Mouse (Mus musculus) megakaryocyte, embryonic 14.5 days (primary cell): ENCODE results near the gene Saal1. TPM values are rescaled to one million over a fixed set of nuclear protein-coding genes. Genes with fewer than 3 reads are reported as not detected.
"Not testable (repeated sequence)": the region's sequence is repeated elsewhere in the genome, so short reads cannot be mapped to it uniquely, and the experiment has no call there.

Experiments
- H3K27me3 ChIP-seq: replicated peaks from 2 replicates; pipeline ENCODE3; 2012; ENCODE audit warnings: inconsistent platforms
- H3K36me3 ChIP-seq: replicated peaks from 2 replicates; pipeline ENCODE3; 2012; ENCODE audit warnings: low read length, inconsistent platforms, mixed read lengths
- H3K4me1 ChIP-seq: 2 replicates; pipeline ENCODE4 v1.6.1; 2012; ENCODE audit warnings: inconsistent platforms
- H3K4me3 ChIP-seq: replicated peaks from 2 replicates; pipeline ENCODE3; 2012; ENCODE audit warnings: moderate library complexity, mild to moderate bottlenecking, inconsistent platforms
- H3K9me3 ChIP-seq: 2 replicates; pipeline ENCODE4 v1.6.1; 2012; ENCODE audit warnings: inconsistent platforms
- FLI1 ChIP-seq: IDR thresholded peaks from 2 replicates; pipeline ENCODE4 v1.6.1; 2012; ENCODE audit warnings: low read length, inconsistent platforms, mixed read lengths
- GATA1 ChIP-seq: IDR thresholded peaks from 3 replicates; pipeline ENCODE4 v1.6.1; 2012; ENCODE audit warnings: mixed read lengths, low read length, inconsistent platforms, borderline replicate concordance
- polyA plus RNA-seq: library from polyadenylated mRNA; stranded (reverse); fragments of >175 nt; gene quantifications from 2 replicates; pipeline ENCODE4 v1.2.3, GENCODE M21; 2012; ENCODE audit warnings: low replicate concordance; ENCODE audit not compliant: insufficient read depth

Saal1 gene
- polyA plus RNA-seq, 1 experiment, result 2.7 TPM

DNA sequence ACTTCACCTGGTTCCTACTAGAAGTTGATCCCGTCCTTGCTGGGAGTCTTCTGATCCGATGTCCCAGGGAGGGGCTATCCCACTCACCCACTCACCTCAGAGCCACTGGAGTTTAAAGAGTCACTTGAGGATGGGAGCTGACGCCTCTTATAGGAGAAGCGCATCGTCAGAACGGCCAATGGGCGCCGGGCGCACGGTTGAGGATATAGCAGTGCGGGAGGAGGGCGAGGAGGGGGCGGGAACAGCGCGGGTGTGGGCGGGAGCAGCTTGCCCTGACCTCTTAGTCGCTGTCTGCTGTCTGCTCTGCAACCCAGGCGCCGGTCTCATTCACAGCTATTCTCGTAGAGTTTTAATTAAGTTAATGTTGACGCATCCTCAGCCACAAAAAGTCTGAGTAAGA lies 43.2 kb downstream of the Saal1 start:
- no peaks in the 10 kb centered on the region for H3K9me3 ChIP-seq
- no peak for TF ChIP-seq FLI1
- no peak for TF ChIP-seq GATA1
- H3K4me1 ChIP-seq, result peaks cover 32% of the 10 kb centered on the region
- peaks cover 68% of the 10 kb centered on the region for H3K27me3 ChIP-seq
- no peaks in the 10 kb centered on the region for H3K36me3 ChIP-seq
- peak overlapping the region; percentile 83 for H3K4me3 ChIP-seq

DNA sequence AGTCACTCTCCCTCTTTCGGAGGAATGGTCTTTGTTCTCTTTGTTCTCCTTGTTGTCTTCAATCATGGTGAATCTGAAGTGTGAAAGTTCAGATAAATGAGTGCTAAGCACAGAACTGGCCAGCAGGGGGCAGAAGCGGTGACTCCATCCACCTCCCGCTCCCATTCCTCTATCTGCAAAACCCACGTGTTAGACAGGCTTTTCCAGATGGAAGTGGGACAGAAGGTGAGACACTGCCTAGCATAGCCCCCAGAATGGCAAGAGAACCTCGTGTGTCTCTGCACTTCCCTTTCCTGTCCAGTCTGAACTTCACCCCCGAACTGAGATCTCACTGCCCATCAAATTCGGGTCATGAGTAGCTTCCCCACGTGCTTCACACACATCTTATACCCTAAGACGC lies 45.2 kb downstream of the Saal1 start:
- peaks cover 64% of the 10 kb centered on the region for H3K27me3 ChIP-seq
- peak overlapping the region; percentile 39 for H3K4me3 ChIP-seq
- peaks cover 20% of the 10 kb centered on the region for H3K4me1 ChIP-seq

DNA sequence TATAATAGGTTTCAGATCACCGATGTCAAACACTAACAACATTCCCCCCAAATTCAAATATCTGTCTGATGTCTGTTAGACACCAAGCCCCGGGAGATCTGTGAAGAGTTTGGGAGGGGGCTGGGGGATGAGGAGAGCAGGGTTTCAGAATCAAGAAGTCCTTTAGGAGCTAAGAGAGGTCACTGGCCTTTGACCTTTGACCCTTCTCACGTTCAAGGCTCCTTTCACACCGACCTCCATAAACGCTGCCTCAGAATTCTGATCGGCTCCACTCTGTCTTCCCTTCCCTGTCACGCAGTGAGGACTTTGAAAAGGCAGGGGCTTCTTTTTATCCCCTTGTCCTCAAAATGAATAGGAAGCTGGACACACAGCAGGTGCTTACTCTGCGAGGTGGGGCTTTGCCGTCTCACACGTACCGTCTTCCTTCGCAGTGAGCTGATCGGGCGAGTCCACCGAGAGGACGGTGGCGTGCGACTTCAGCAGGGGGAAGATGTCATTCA lies 48.8 kb downstream of the Saal1 start:
- H3K36me3 ChIP-seq, result no peaks in the 10 kb centered on the region
- H3K4me1 ChIP-seq, result peaks cover 7% of the 10 kb centered on the region
- TF ChIP-seq GATA1 (no peak), FLI1 (no peak)
- peaks cover 50% of the 10 kb centered on the region for H3K27me3 ChIP-seq
- no peaks in the 10 kb centered on the region for H3K9me3 ChIP-seq
- H3K4me3 ChIP-seq, result no peak overlapping the region

More for the DNA sequence above, 45.2 kb downstream of the Saal1 start:
- Histone ChIP-seq H3K36me3 (no peaks in the 10 kb centered on the region), H3K9me3 (no peaks in the 10 kb centered on the region)
- TF ChIP-seq GATA1, result no peak
- TF ChIP-seq FLI1, result no peak

DNA sequence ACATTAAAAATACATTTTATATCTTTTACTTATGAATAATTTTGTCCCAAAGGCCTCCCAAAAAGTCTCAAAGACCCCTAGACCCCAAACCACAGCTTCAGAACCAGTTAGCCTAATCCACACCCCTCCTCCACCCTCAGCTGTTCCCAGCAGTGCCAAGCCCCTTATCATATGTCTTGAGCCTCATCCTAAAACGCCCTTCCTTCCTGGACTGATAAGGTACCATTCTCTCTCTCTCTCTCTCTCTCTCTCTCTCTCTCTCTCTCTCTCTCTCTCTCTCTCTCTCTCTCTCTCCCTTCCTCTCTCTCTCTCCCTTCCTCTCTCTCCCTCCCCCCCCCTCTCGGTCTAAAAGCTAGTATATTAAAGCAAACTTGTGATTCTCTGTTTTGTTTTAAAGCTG lies 58.2 kb downstream of the Saal1 start:
- Histone ChIP-seq H3K36me3 (no peaks in the 10 kb centered on the region), H3K27me3 (peaks cover 19% of the 10 kb centered on the region), H3K4me1 (peaks cover 45% of the 10 kb centered on the region), H3K4me3 (peak overlapping the region; percentile 53), H3K9me3 (no peaks in the 10 kb centered on the region)
- TF ChIP-seq GATA1 (no peak), FLI1 (no peak)

- not testable (repeated sequence) for H3K36me3 ChIP-seq, H3K9me3 ChIP-seq, H3K4me3 ChIP-seq
- peaks cover 51% of the 10 kb centered on the region for H3K4me1 ChIP-seq
- H3K27me3 ChIP-seq, result peaks cover 21% of the 10 kb centered on the region
Observed at GRCm38 (mm10) chr7:46650231-46650630, 60.2 kb downstream of the Saal1 start.

DNA sequence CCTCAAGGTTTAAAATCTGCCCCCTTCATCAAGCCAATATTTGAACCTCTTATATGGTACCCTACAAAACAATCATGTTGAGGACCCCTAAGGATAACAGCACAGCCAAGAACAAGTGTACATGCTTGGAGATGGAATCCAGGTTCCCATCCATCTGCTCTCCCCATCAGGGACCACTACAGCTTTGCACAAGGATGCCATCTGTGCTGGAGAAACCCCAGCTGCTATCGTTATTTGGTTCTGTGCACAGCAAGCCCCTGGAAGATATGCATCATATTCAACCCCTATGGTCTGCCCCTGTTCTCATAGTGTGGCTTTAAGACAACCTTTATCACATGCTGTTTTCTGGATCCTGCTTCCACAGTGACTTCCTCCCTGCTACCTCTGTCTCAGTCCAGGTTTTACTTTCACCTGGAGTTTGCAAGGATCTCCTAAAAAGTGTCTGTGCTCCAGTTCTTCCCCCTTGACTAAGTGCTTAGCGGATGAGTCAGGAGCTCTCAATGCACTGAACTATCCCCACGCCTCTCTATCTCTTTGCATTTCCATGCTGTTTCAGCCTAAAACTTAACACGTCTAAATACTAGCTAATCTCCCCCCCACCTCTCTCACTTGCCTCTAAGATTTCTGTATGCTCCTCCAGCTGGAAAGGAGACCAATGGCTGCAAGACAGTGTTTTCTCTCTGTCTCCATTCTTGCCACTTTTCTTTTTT lies 61.9 kb downstream of the Saal1 start:
- peaks cover 46% of the 10 kb centered on the region for H3K4me1 ChIP-seq
- H3K27me3 ChIP-seq, result peaks cover 22% of the 10 kb centered on the region
- H3K36me3 ChIP-seq, result no peaks in the 10 kb centered on the region
- TF ChIP-seq GATA1, result no peak
- TF ChIP-seq FLI1, result no peak
- no peaks in the 10 kb centered on the region for H3K9me3 ChIP-seq
- H3K4me3 ChIP-seq, result no peak overlapping the region

DNA sequence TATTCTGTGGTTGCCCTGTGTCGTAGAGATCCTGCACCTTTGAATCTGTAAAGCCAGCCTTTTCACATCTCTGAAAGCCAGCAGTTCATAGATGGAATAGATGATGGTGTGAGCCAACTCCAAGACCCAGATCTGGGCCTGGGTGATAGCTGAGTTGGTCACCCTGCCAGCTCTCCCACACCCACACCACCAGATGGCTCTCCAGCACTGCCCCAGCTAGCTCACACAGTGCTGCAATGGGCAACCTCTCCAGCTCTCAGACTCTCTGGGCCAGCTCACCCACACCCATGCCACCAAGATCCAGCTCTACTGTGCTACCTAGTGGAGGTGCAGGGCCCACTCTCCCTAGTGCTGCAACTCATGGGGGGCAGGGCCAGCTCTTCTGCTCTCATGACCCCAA lies 67.3 kb downstream of the Saal1 start:
- Histone ChIP-seq H3K4me1 (peaks cover 50% of the 10 kb centered on the region), H3K4me3 (no peak overlapping the region), H3K27me3 (peaks cover 43% of the 10 kb centered on the region), H3K9me3 (no peaks in the 10 kb centered on the region), H3K36me3 (no peaks in the 10 kb centered on the region)
- TF ChIP-seq GATA1, result no peak
- TF ChIP-seq FLI1, result no peak

DNA sequence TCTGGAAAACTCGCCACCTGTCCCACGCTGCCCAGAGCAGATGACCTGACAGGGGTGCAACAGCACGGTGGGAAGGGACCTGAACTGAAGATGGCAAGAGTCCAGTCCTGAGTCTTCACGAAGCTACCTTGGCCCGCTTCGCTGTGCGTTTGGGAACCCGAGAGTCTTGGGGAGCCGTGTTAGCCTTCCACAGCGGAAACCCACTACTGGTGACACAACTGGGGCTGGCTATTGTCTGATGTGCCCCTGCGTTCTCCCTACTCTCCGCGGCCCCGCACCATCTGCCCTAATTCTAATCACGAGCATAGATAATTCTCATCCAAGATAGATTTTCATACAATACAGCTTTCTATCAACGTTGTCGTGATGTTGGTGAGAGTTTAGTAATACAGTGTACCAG lies 70.4 kb downstream of the Saal1 start:
- TF ChIP-seq GATA1 (no peak), FLI1 (no peak)
- Histone ChIP-seq H3K36me3 (peaks cover 4% of the 10 kb centered on the region), H3K4me1 (peaks cover 38% of the 10 kb centered on the region), H3K27me3 (peaks cover 30% of the 10 kb centered on the region), H3K9me3 (no peaks in the 10 kb centered on the region), H3K4me3 (peak overlapping the region; percentile 95)

DNA sequence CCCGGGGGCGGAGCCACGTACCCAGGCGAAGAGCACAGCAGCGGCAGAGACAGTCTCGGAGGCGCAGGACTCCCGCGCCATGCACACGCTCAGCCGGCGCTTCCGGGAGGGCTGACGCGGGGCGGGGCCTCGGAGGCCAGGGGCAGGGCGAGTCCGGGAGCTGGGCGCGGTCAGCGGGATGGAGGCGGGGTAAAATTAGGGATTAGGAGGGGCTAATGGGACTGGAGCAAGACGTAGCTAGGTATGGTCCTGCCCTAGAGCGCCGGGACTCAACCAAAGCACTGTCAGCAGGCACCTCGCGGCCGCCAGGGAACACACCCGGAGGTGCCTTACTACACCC lies 70.8 kb downstream of the Saal1 start, which contains the start of gene Sergef:
Gene Sergef, minus strand, starts transcription at position 116 of the 340 bp plus-strand sequence.
- H3K4me3 ChIP-seq, result peak within 1 kb of the TSS; percentile 95
- no peaks in the 10 kb centered on the region for H3K9me3 ChIP-seq
- H3K36me3 ChIP-seq, result peaks cover 6% of the 10 kb centered on the region
- peaks cover 30% of the 10 kb centered on the region for H3K27me3 ChIP-seq
- TF ChIP-seq FLI1, result no peak
- no peak for TF ChIP-seq GATA1
- peaks cover 37% of the 10 kb centered on the region for H3K4me1 ChIP-seq

- Histone ChIP-seq H3K4me1 (peaks cover 37% of the 10 kb centered on the region), H3K27me3 (peaks cover 27% of the 10 kb centered on the region)
- no peak for TF ChIP-seq FLI1
Observed at GRCm38 (mm10) chr7:46638889-46639691, 71.4 kb downstream of the Saal1 start.

More at GRCm38 (mm10) chr7:46638889-46639691, 71.4 kb downstream of the Saal1 start:
- no peaks in the 10 kb centered on the region for H3K9me3 ChIP-seq
- peaks cover 12% of the 10 kb centered on the region for H3K36me3 ChIP-seq
- H3K4me3 ChIP-seq, result peak overlapping the region; percentile 95

Other genes with a start within 250 kb of the Saal1 start
- gene Sergef, start 70.9 kb downstream of the Saal1 start, polyA plus RNA-seq, result 2.4 TPM in 1 of 2 replicates, not detected in the other
- 0.11 TPM in 1 of 2 replicates, not detected in the other for gene Tph1, start 38.1 kb downstream of the Saal1 start, polyA plus RNA-seq
- 99.8 TPM in 1 of 2 replicates, not detected in the other for gene Saa3, start 5.0 kb upstream of the Saal1 start, polyA plus RNA-seq
- gene Saa4, start 21.9 kb upstream of the Saal1 start, polyA plus RNA-seq, result not detected in 2 replicates
- gene Saa1, start 32.3 kb upstream of the Saal1 start, polyA plus RNA-seq, result not detected in 2 replicates
- not detected in 2 replicates for gene Saa2, start 41.1 kb upstream of the Saal1 start, polyA plus RNA-seq
- 0.49 and 1.0 TPM in 2 replicates for gene Hps5, start 85.4 kb upstream of the Saal1 start, polyA plus RNA-seq
- gene Gtf2h1, start 85.4 kb upstream of the Saal1 start, polyA plus RNA-seq, result 14.5 and 19.9 TPM in 2 replicates
- 1,655 and 1,832 TPM in 2 replicates for gene Ldha, start 130.8 kb upstream of the Saal1 start, polyA plus RNA-seq
- gene Ldhc, start 150.5 kb upstream of the Saal1 start, polyA plus RNA-seq, result 0.35 TPM in 1 of 2 replicates, not detected in the other
- 23.2 and 42.8 TPM in 2 replicates for gene Tsg101, start 209.3 kb upstream of the Saal1 start, polyA plus RNA-seq
- 0.04 TPM in 1 of 2 replicates, not detected in the other for gene Uevld, start 247.8 kb upstream of the Saal1 start, polyA plus RNA-seq